Mouse (Mus musculus) stomach, embryonic 14.5 days (tissue): ENCODE measurements at regions not wholly inside any gene's neighbourhood (a gene's known extent, or its start where the extent isn't known, plus 50 kb on each side); places are given as distances from the start of the nearest gene placed in this dataset.
"Not testable (repeated sequence)": the region's sequence is repeated elsewhere in the genome, so short reads cannot be mapped to it uniquely, and the experiment has no call there.

Source experiments
- ATAC-seq: fragments of 200-750 bp; cut with Nextera tagmentation; 2 replicates; pipeline ENCODE4 v1.8.0; 2017; ENCODE audit warnings: low read depth, moderate TSS enrichment; ENCODE audit not compliant: insufficient number of reproducible peaks, insufficient read depth, low FRiP score
- H3K27ac ChIP-seq: fragments of 300-500 bp; sonication (generic); 2 replicates; pipeline ENCODE4 v1.5.1; 2014; ENCODE audit warnings: mild to moderate bottlenecking, low read length, moderate library complexity, mixed read lengths
- H3K27me3 ChIP-seq: fragments of 300-500 bp; sonication (generic); 2 replicates; pipeline ENCODE4 v1.6.1; 2014; ENCODE audit warnings: low read length, control low read depth, mixed read lengths; ENCODE audit not compliant: control insufficient read depth, insufficient read depth
- H3K36me3 ChIP-seq: fragments of 300-500 bp; sonication (generic); 2 replicates; pipeline ENCODE4 v1.6.1; 2014; ENCODE audit warnings: mild to moderate bottlenecking, control low read depth, low read length, moderate library complexity, mixed read lengths; ENCODE audit not compliant: control insufficient read depth, insufficient read depth
- H3K4me1 ChIP-seq: fragments of 300-500 bp; sonication (generic); 2 replicates; pipeline ENCODE4 v1.6.1; 2014; ENCODE audit warnings: low read length, control low read depth, mixed read lengths; ENCODE audit not compliant: control insufficient read depth, insufficient read depth
- H3K4me2 ChIP-seq: fragments of 300-500 bp; sonication (generic); replicated peaks from 2 replicates; pipeline ENCODE4 v1.6.1; 2014; ENCODE audit warnings: low read depth, low read length, control low read depth
- H3K4me3 ChIP-seq: fragments of 300-500 bp; sonication (generic); 2 replicates; pipeline ENCODE4 v1.5.1; 2014; ENCODE audit warnings: low read depth, low read length, control low read depth
- H3K9ac ChIP-seq: fragments of 300-500 bp; sonication (generic); replicated peaks from 2 replicates; pipeline ENCODE4 v1.6.1; 2014; ENCODE audit warnings: low read depth, mild to moderate bottlenecking, control low read depth, low read length, moderate library complexity, mixed read lengths
- H3K9me3 ChIP-seq: fragments of 300-500 bp; sonication (generic); 2 replicates; pipeline ENCODE4 v1.6.1; 2016; ENCODE audit warnings: low read depth, low read length, control low read depth; ENCODE audit not compliant: control insufficient read depth
- WGBS: fragments of 180-500 bp; shearing (Covaris S2); extraction: QIAGEN DNeasy Blood & Tissue Kit; methylation state at CpG from one replicate; pipeline ENCODE4 v1.1.7; 2014; 5-methylcytosine and 5-hydroxymethylcytosine counted together

DNA sequence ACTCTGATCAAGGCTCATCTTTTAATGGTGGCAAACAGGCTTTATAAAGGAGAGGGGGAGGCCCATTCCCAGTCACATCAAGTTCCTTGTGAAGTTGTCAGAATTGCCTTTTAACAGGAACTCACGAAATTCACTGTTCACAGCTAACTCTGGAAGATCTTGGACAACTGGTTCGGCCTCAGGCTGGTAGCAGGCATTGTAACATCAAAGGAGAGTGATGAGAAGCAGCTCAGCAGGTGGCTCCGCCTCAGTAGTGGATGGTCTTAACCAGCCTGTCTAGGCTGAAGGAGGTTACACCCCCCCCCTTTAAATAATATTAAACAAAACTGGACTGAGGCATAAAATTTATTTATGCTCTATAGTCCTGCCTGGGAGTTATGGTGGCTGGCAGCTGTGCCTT, 113.0 kb upstream of the Tac1 start:
- no peak overlapping the region for H3K4me3 ChIP-seq
- H3K9me3 ChIP-seq, result no peaks in the 10 kb centered on the region
- no peaks in the 10 kb centered on the region for H3K36me3 ChIP-seq
- 57% methylated on average over 3 of the region's 3 CpGs for WGBS
- no peak overlapping the region for H3K9ac ChIP-seq
- H3K4me2 ChIP-seq, result no peak overlapping the region
- H3K4me1 ChIP-seq, result no peaks in the 10 kb centered on the region
- ATAC-seq, result no peak
- H3K27ac ChIP-seq, result no peak overlapping the region
- H3K27me3 ChIP-seq, result no peaks in the 10 kb centered on the region

DNA sequence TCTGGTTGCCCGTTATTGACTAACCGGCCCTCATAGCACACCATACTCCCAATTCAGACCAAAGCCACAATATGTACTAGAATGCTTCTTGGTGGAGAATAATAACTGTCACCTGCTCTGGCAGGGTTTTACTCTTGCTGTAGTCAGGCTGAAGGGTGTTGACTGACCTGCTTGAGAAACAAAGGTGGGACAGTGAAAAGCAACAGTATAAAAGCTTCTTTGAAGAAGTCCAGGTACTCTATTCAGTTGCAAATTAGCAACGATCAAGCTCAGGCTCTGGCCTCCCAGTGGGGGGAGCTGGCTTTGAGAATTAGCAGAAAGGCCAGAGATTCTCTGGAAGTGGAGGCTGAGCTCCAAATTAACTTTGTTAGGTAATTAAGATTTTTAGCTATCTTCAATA, 112.4 kb upstream of the Tac1 start:
- not testable (repeated sequence) for H3K9ac ChIP-seq, H3K4me1 ChIP-seq, H3K36me3 ChIP-seq, ATAC-seq, H3K27ac ChIP-seq, H3K4me3 ChIP-seq, H3K27me3 ChIP-seq, H3K4me2 ChIP-seq, H3K9me3 ChIP-seq
- 66% methylated on average over 3 of the region's 3 CpGs for WGBS

DNA sequence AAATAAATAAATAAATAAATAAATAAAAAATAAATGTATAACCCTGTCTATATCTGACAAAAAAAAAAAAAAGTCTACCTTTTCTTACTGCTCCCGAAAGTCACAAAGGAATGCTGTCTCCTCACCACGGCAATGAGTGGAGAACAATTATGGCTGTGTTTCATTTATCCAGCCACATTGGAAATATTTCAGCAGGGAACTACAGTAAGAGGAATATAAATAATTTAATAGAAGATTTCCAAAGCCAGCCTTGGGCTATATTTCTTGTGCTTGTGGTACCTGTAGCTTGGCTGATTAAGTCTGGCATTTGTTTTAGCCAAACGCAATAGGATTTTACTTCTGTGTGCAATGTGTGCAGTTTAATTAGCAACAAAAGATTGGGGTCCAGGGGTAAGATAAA, 98.8 kb upstream of the Tac1 start:
- Histone ChIP-seq H3K4me3 (no peak overlapping the region), H3K4me2 (no peak overlapping the region), H3K4me1 (no peaks in the 10 kb centered on the region), H3K27me3 (no peaks in the 10 kb centered on the region), H3K9ac (no peak overlapping the region), H3K36me3 (no peaks in the 10 kb centered on the region), H3K9me3 (no peaks in the 10 kb centered on the region), H3K27ac (no peak overlapping the region)
- WGBS, result 91% methylated on average over 3 of the region's 3 CpGs
- ATAC-seq, result no peak

DNA sequence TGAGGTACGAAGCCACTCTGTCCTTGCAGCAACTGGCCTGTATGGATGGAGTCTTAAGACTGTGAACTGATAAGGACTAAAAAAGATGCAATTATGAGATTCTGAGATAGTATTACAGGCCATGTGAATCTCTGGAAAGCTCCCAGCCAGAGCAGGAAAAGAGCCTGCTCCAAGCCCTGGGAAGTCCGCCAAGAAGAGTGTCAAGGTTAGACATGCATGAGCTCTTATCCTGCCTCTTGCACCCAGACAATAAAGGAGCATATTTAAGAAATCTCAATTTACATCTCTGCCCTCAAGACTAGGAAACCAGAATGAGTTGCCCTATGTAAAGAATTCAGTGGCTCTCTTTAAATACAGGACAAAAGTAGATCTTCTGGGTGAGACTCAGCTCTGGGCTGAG, 90.8 kb upstream of the Tac1 start:
- no peak overlapping the region for H3K9ac ChIP-seq
- H3K4me3 ChIP-seq, result no peak overlapping the region
- no peak for ATAC-seq
- H3K27ac ChIP-seq, result no peak overlapping the region
- H3K36me3 ChIP-seq, result no peaks in the 10 kb centered on the region
- no peaks in the 10 kb centered on the region for H3K4me1 ChIP-seq
- no peaks in the 10 kb centered on the region for H3K9me3 ChIP-seq
- 83% methylated on average over 2 of the region's 2 CpGs for WGBS
- no peaks in the 10 kb centered on the region for H3K27me3 ChIP-seq
- H3K4me2 ChIP-seq, result no peak overlapping the region

DNA sequence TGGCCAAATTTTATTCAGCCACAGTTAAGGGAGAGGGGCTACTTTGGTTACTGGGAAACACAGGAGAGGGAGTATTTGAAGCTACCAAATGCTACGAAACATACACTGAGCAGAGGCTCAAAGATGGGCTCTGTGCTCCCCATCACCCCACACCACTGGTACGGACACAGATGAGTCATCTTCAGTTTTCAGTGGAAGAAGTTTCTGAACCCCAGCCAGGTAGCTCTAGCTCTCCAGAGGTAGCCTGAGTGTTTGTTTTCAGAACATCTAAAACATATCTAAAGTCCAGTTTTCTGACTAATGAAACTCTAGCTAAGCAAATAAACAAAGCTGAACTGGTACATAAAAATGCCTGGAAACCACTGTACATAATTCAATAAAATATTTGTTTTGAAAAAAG, 90.3 kb upstream of the Tac1 start:
- Histone ChIP-seq H3K9me3 (no peaks in the 10 kb centered on the region), H3K36me3 (no peaks in the 10 kb centered on the region), H3K27ac (no peak overlapping the region), H3K4me1 (no peaks in the 10 kb centered on the region), H3K4me2 (no peak overlapping the region), H3K27me3 (no peaks in the 10 kb centered on the region), H3K9ac (no peak overlapping the region), H3K4me3 (no peak overlapping the region)
- 83% methylated on average over 2 of the region's 2 CpGs for whole genome bisulfite sequencing
- no peak for ATAC-seq

DNA sequence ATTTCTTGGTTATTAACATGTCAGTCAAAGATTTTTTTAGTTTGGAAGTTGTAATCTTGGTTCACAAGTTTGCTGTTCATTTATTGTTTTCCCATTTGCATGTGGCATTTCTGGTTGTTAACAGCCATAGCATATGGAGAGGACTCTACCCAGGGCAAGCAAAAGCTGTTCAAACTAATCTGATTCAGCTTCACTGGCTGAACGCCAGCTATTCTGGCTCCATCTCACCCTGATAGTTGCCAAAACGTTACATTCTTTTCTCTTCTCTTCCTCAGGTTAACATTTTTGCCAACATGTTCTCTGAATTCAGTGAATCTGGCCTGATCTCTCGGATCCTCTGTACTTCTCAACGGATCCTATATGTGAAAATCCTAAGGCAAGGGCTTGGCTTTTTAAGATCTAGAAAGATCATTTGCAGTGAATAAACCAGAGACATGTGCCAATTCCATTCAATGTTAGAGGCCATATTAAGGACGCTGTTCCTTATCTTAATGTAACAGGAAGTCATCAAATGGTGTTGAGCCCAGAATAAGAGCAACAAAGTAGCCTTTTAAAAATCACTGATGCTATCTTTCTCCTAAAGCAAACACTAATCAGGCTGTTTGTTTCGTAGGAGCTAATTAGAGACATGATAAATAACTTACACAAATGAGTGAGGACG, 82.2 kb upstream of the Tac1 start:
- WGBS, result 49% methylated on average over 7 of the region's 7 CpGs
- no peaks in the 10 kb centered on the region for H3K27me3 ChIP-seq

DNA sequence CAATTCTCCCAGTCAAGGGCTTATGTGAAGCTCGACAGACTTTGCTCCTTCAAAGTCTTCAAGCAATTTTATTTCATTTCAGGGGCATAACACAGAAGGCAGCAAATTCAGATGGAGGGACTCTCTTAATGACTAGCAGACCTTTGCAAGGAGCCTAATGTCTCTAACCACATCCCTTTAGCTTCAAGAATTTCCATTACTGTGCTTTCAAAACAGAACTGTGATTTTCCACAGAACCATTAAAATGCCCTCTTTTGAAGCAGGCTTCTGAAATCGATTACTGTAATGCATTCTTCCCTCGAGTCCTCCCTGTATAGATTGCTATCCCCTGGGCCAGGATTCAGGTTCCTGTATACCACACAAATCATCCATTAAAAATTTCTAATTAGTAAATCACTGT, 80.9 kb upstream of the Tac1 start:
- ATAC-seq, result no peak
- Histone ChIP-seq H3K4me1 (no peaks in the 10 kb centered on the region), H3K9me3 (no peaks in the 10 kb centered on the region), H3K4me3 (no peak overlapping the region), H3K36me3 (no peaks in the 10 kb centered on the region), H3K27me3 (no peaks in the 10 kb centered on the region), H3K4me2 (no peak overlapping the region), H3K9ac (no peak overlapping the region), H3K27ac (no peak overlapping the region)
- WGBS, result 56% methylated on average over 3 of the region's 3 CpGs

More for the DNA sequence above, 82.2 kb upstream of the Tac1 start:
- Histone ChIP-seq H3K4me1 (no peaks in the 10 kb centered on the region), H3K27ac (no peak overlapping the region), H3K36me3 (no peaks in the 10 kb centered on the region), H3K4me3 (no peak overlapping the region), H3K9me3 (no peaks in the 10 kb centered on the region), H3K9ac (no peak overlapping the region), H3K4me2 (no peak overlapping the region)
- ATAC-seq, result no peak

DNA sequence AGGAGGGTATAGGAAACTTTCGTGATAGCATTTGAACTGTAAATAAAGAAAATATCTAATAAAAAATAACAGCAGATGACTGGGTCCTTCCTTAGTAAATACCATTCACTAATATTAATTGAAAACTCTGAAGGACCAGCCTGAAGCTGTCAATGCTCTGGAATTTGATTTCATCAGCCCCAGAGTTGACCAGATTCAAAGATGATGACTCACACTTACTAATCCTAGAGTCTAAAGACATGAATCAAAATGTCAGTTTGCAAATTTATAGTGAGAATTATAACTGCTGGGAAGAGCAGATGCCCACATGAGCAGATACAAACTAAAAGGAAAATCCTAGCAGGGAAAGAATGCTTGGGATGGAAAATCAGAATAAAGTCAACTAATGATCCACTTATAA, 77.8 kb upstream of the Tac1 start:
- no peak for ATAC-seq

DNA sequence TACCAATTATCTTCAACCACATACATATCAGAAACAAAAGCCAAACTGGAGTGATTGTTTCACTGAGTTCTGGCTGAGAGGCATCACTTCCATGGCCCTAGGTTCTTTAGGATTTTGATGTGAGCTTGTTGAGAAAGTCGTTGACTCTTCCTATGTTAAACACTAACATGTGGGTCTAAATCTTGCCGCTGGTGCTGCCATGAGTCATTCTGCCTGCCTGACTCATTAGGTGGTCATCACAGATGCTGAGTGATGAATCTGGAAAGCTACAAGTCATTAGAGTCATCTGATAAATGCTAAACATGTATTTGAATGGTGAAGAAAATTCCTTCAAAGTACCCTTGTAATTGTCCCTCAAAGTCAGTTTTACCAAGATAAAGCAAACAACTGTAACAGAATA, 60.4 kb upstream of the Tac1 start:
- no peaks in the 10 kb centered on the region for H3K9me3 ChIP-seq
- no peak for ATAC-seq
- H3K27me3 ChIP-seq, result no peaks in the 10 kb centered on the region
- H3K4me2 ChIP-seq, result no peak overlapping the region
- 62% methylated on average over 2 of the region's 2 CpGs for WGBS
- H3K4me1 ChIP-seq, result no peaks in the 10 kb centered on the region
- H3K36me3 ChIP-seq, result no peaks in the 10 kb centered on the region
- H3K4me3 ChIP-seq, result no peak overlapping the region
- H3K9ac ChIP-seq, result no peak overlapping the region
- no peak overlapping the region for H3K27ac ChIP-seq

More for the DNA sequence above, 77.8 kb upstream of the Tac1 start:
- Histone ChIP-seq H3K27me3 (no peaks in the 10 kb centered on the region), H3K4me1 (no peaks in the 10 kb centered on the region), H3K4me3 (no peak overlapping the region), H3K4me2 (no peak overlapping the region), H3K27ac (no peak overlapping the region), H3K36me3 (no peaks in the 10 kb centered on the region), H3K9ac (no peak overlapping the region), H3K9me3 (no peaks in the 10 kb centered on the region)
- WGBS, result 71% methylated on average over 1 of the region's 1 CpGs
